Mouse (Mus musculus): Measurements from ENCODE around the gene Cdcp1. TPM values are rescaled to one million over a fixed set of nuclear protein-coding genes. Genes with fewer than 3 reads are reported as not detected.
A peak's percentile ranks its signal among the peaks of the same experiment; 100 is the strongest.

Gene Cdcp1
- total RNA-seq, 2 experiments from 2014 or later = 0.07 TPM; not detected in 1

GRCm38 (mm10) chr9:123213371-123213770 lies 2.5 kb downstream of the Cdcp1 start:
- no peak for DNase-seq (ENCODE audit: low spot score in 2 of 2)

GRCm38 (mm10) chr9:123207895-123208294 lies 7.9 kb downstream of the Cdcp1 start:
- DNase-seq (ENCODE audit: low spot score in 2 of 2) = no peak

- no peak for DNase-seq (ENCODE audit: low spot score in 2 of 2)
Observed at GRCm38 (mm10) chr9:123206948-123207347, 8.9 kb downstream of the Cdcp1 start.

GRCm38 (mm10) chr9:123206526-123206925 lies 9.3 kb downstream of the Cdcp1 start:
- no peak for DNase-seq (ENCODE audit: low spot score in 2 of 2)

- DNase-seq (ENCODE audit: low spot score in 2 of 2) = no peak
Observed at GRCm38 (mm10) chr9:123200116-123200515, 15.7 kb downstream of the Cdcp1 start.

GRCm38 (mm10) chr9:123188271-123188670 lies 27.6 kb downstream of the Cdcp1 start:
- DNase-seq (ENCODE audit: low spot score in 2 of 2) = no peak

GRCm38 (mm10) chr9:123187589-123187988 lies 28.2 kb downstream of the Cdcp1 start:
- no peak for DNase-seq (ENCODE audit: low spot score in 2 of 2)

GRCm38 (mm10) chr9:123186151-123186550 lies 29.7 kb downstream of the Cdcp1 start:
- DNase-seq (ENCODE audit: low spot score in 2 of 2) = no peak

- no peak for DNase-seq (ENCODE audit: low spot score in 2 of 2)
Observed at GRCm38 (mm10) chr9:123185546-123185945, 30.3 kb downstream of the Cdcp1 start.

- DNase-seq (ENCODE audit: low spot score in 2 of 2) = no peak
Observed at GRCm38 (mm10) chr9:123183226-123183625, 32.6 kb downstream of the Cdcp1 start.

- no peak for DNase-seq (ENCODE audit: low spot score in 2 of 2)
Observed at GRCm38 (mm10) chr9:123180003-123180402, 35.8 kb downstream of the Cdcp1 start.

GRCm38 (mm10) chr9:123177380-123178048 lies 38.3 kb downstream of the Cdcp1 start:
- DNase-seq (ENCODE audit: low spot score in 2 of 2) = no peak

GRCm38 (mm10) chr9:123174356-123174755 lies 41.5 kb downstream of the Cdcp1 start:
- DNase-seq (ENCODE audit: low spot score in 2 of 2) = no peak

- no peak for DNase-seq (ENCODE audit: low spot score in 2 of 2)
Observed at GRCm38 (mm10) chr9:123173760-123174159, 42.1 kb downstream of the Cdcp1 start.

- no peak for DNase-seq (ENCODE audit: low spot score in 2 of 2)
Observed at GRCm38 (mm10) chr9:123165781-123166443, 49.9 kb downstream of the Cdcp1 start.

GRCm38 (mm10) chr9:123162985-123163694 lies 52.7 kb downstream of the Cdcp1 start:
- no peak for DNase-seq (ENCODE audit: low spot score in 2 of 2)

- DNase-seq (ENCODE audit: low spot score in 2 of 2) = no peak
Observed at GRCm38 (mm10) chr9:123161792-123162191, 54.0 kb downstream of the Cdcp1 start.

- DNase-seq (ENCODE audit: low spot score in 2 of 2) = peak; percentile 57 to 60
Observed at GRCm38 (mm10) chr9:123159330-123159729, 56.5 kb downstream of the Cdcp1 start.

- no peak for DNase-seq (ENCODE audit: low spot score in 2 of 2)
Observed at GRCm38 (mm10) chr9:123158125-123158836, 57.6 kb downstream of the Cdcp1 start.

GRCm38 (mm10) chr9:123157699-123158098 lies 58.1 kb downstream of the Cdcp1 start:
- DNase-seq (ENCODE audit: low spot score in 2 of 2) = no peak

GRCm38 (mm10) chr9:123156910-123157361 lies 58.9 kb downstream of the Cdcp1 start:
- peak in 1 of 2 experiments; percentile 43 for DNase-seq (ENCODE audit: low spot score in 2 of 2)
